Mouse (Mus musculus) testis, adult 2 months (tissue): ENCODE measurements around the gene Cmbl.

Source experiments
- CTCF ChIP-seq: fragments of 200-500 bp; IDR thresholded peaks from 2 replicates; pipeline ENCODE4 v1.5.1; 2012; ENCODE audit warnings: low read depth, mild to moderate bottlenecking, inconsistent platforms, low read length, moderate library complexity; ENCODE audit not compliant: control insufficient read depth, insufficient read depth, insufficient replicate concordance
- POLR2A ChIP-seq: fragments of 200-500 bp; IDR thresholded peaks from 2 replicates; pipeline ENCODE4 v1.6.1; 2012; ENCODE audit warnings: low read depth, mild to moderate bottlenecking, inconsistent platforms, low read length, moderate library complexity; ENCODE audit not compliant: control insufficient read depth

DNA sequence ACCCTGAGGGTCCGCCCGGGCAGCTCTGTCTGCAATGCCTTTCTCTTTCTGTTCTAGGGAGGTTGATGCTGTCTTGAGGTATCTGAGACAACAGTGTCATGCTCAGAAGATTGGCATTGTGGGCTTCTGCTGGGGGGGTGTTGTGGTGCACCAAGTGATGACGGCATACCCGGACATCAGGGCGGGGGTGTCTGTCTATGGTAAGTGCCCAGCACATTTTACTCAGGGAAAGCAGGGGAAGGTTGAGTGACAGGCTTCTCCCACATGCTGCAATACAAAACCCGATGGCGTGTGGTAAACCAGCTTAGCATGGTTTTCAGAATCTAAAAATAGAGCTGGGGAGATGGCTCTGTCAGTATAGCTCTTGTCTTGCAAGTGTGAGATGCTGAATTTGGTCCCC is 20.0 kb downstream of the Cmbl start:
- TF ChIP-seq CTCF (no peak), POLR2A (no peak)
